Mouse (Mus musculus) testis, adult 10 weeks (tissue): ENCODE results near the gene Smg6. TPM values are rescaled to one million over a fixed set of nuclear protein-coding genes. Genes with fewer than 3 reads are reported as not detected.

Source experiments
- polyA plus RNA-seq: library from polyadenylated mRNA; stranded (reverse); fragments of 350-450 nt; fragmentation: Illumina TruSeq; extraction: RNeasy Lipid Tissue Mini Kit (QIAGEN cat#74804); gene quantifications from one replicate; pipeline ENCODE4 v1.2.3, GENCODE M21; 2014; ENCODE audit warnings: low read depth, low replicate concordance

The Smg6 gene
- polyA plus RNA-seq: 41.4 TPM

GRCm38 (mm10) chr11:74925577-74926387 lies at the start of gene Smg6, which contains the start of gene Srr:
TSS of gene Smg6 (plus strand) at chr11:74925823.
TSS of gene Srr (minus strand) at chr11:74925948.

DNA sequence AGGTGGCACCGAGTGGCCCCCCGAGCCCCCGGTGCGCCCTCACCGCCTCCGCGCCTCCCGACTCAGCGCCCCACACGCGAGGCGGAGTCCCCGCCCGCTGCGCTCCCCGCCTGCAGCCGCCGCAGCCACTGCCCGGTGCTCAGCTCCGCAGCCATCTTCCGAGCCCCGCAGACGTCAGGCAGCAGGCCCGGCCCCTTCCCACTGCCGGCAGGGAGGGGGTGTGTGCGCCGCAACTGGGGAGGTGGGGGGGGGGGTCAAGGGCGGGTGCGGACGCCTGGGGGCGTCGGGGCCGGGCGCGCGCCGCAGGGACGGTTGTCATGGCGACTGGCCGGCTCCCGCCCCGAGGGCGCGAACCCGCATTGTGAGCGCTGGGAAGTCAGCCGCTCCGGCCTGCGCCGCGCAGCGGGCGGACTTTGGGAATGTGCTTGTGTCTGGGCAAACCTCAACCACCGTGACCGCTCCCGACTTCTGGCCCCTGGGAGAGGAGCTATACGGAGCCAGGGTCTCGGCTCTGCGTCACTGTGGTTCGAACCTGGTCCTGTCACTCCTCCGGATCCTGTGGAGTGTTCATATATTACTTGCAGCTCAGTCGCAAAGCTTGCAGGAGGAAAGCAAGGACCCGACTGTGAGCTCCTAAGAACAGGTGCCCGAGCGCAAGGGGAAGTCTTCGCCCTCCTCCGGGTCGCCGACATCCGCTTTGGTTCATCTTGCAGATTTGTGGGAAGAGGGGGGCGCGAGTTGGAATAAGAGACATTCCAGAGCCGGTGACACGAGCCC lies 28.5 kb upstream of the Smg6 start, which contains the start of gene Sgsm2:
Sgsm2 (minus strand) TSS at position 160 of the 777 bp plus-strand sequence.

GRCm38 (mm10) chr11:74897678-74898516 lies 27.7 kb upstream of the Smg6 start, which contains the start of gene Tsr1:
TSS of gene Tsr1 (plus strand) at chr11:74898071.

DNA sequence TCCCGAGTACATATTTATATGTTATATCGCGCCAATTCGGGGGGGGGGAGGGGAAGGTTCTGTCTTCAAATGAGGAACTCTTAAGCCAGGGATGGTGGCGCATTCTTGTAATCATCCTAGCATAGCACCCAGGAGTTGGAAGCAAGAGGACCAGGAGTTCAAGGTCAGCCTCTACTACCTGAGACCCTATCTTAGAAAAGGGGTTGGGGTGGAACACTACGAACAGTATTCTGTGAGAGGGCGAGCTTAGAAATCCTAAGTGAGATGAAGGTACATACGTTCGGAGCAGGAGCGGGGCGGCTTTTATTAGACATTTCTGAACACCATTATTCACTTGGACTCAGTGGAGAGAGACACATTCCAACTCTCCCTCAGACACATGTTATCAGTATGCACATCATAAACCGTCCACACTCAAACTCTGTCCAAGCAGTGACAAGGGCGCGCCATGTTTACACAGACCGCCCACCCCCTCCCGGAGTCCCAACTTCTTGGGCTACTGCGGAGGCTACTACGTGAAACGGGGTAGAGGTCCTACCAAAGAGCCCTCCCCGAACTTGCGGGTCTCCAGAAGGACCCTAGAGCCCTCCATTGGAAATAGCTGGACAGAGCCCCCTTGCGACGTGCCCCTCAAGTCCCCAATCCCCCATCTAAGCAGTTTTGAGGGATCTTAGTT lies 243.9 kb downstream of the Smg6 start, which contains the start of gene Hic1:
Hic1 (minus strand) TSS at position 115 of the 676 bp plus-strand sequence.

DNA sequence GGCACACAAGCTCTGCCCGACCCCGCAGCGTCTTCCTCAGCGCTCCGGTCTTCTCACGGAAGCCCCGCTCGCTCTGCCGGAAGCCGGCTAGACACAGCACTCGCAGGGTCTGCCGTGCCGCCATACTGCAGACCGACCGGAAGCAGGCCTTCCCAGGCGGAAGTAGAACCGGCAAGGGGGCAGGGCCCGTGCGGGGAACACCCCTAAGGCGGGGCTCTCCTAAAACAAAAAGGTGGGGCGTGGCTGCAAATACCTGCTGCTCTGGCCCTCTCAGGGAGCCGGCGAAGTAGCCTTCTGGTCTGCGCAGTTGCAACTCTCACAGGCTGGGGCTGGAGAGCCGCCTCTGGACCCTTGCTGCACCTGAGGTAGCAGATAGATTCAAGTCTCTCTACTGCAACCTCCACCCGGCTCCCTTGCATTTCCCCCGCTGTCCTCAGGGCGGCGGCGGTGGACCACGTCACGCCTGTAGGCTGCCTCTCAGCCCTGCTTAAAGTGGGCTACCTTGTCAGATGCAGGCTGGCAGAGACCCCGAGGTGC lies 253.1 kb downstream of the Smg6 start, which contains the start of gene Ovca2:
Ovca2 (minus strand) TSS at position 164 of the 537 bp plus-strand sequence.

GRCm38 (mm10) chr11:75190905-75191441 lies 265.4 kb downstream of the Smg6 start, which contains the start of gene Dph1:
TSS of gene Dph1 (minus strand) at chr11:75191241.

GRCm38 (mm10) chr11:75193256-75194071 lies 267.8 kb downstream of the Smg6 start, which contains the start of gene Rtn4rl1:
TSS of gene Rtn4rl1 (plus strand) at chr11:75193783.

Other genes with a start within 250 kb of the Smg6 start
- 1,245 TPM for gene Pafah1b1, start 201.2 kb upstream of the Smg6 start, polyA plus RNA-seq
- 25.9 TPM for gene Mettl16, start 155.0 kb upstream of the Smg6 start, polyA plus RNA-seq
- gene Mnt, start 94.9 kb upstream of the Smg6 start, polyA plus RNA-seq: 3.6 TPM
- 1.6 TPM for gene Sgsm2, start 28.8 kb upstream of the Smg6 start, polyA plus RNA-seq
- 24.5 TPM for gene Tsr1, start 27.8 kb upstream of the Smg6 start, polyA plus RNA-seq
- gene Srr, start 125 bp downstream of the Smg6 start, polyA plus RNA-seq: 86.2 TPM
- gene Hic1, start 243.7 kb downstream of the Smg6 start, polyA plus RNA-seq: not detected